Mouse (Mus musculus): ENCODE measurements around the gene Yeats4.

DNA sequence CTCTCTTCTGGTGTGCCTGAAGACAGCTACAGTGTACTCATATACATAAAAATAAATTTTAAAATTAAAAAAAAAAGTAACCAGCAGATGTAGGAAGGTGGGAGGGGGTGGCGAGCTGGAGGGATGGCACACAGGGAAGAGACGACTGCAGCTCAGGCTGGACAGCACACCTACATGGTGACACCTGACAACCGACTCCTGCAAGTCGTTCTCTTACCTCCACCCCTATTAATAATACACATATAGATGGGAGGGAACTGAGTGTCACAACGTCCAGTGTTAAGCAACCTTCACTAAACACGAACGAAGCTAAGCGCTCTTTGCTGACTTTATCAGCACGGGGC lies 577 bp downstream of the Yeats4 start:
- TF ChIP-seq CTCF (IDR thresholded peaks at IDR 0.05; ENCODE audit: borderline replicate concordance, extremely low read depth, insufficient read depth, insufficient read length) (no peak), POLR2A (IDR thresholded peaks at IDR 0.05; ENCODE audit: borderline replicate concordance, extremely low read depth, insufficient read depth, insufficient read length, poor library complexity, severe bottlenecking) (no peak)
